Mouse (Mus musculus) heart, adult 18-20 months (tissue): ENCODE data around the gene Rfx1. TPM values are rescaled to one million over a fixed set of nuclear protein-coding genes. Genes with fewer than 3 reads are reported as not detected.

Experiments used
- microRNA-seq, 2 experiments: library from miRNA; unstranded; fragments of <30 nt; microRNA quantifications; one replicate each; pipeline ENCODE4 v1.2.0; 2022
- total RNA-seq, 2 experiments: library from RNA; stranded (reverse); gene quantifications; 2 replicates each; pipeline ENCODE4 v1.2.3; 2021

The Rfx1 gene
- total RNA-seq, 2 experiments from 2014 or later, result 8.3 to 9.1 TPM

Small RNA genes lying within 50 kb of the gene (microRNA-seq; reads per million reads assigned to microRNA genes)
- 0 reads per million in 2 experiments for gene Mir709

Other genes with a start within 250 kb of the Rfx1 start
- gene Adgrl1, start 166.7 kb upstream of the Rfx1 start, total RNA-seq, result 10 to 100 TPM in 1 of 2 experiments, 1 to 10 TPM in 1; 9.9 to 10.9 TPM
- gene Gm10644, start 111.6 kb upstream of the Rfx1 start, total RNA-seq, result 1 to 10 TPM; 1.4 to 1.7 TPM
- gene Asf1b, start 111.3 kb upstream of the Rfx1 start, total RNA-seq, result 1 to 10 TPM; 1.3 to 2.0 TPM
- 100 to 1,000 TPM; 327 to 347 TPM for gene Prkaca, start 93.8 kb upstream of the Rfx1 start, total RNA-seq
- 10 to 100 TPM; 22.0 to 26.7 TPM for gene Samd1, start 69.2 kb upstream of the Rfx1 start, total RNA-seq
- under 1 TPM in 1 of 2 experiments, not detected in 1; 0.20 TPM for gene 1700067K01Rik, start 65.3 kb upstream of the Rfx1 start, total RNA-seq
- gene 2210011C24Rik, start 54.7 kb upstream of the Rfx1 start, total RNA-seq, result 1 to 10 TPM; 2.0 to 3.1 TPM
- under 1 TPM; 0.30 to 0.33 TPM for gene Palm3, start 45.4 kb upstream of the Rfx1 start, total RNA-seq
- gene Il27ra, start 24.2 kb upstream of the Rfx1 start, total RNA-seq, result 1 to 10 TPM; 3.1 to 5.4 TPM
- gene Rln3, start 21.8 kb upstream of the Rfx1 start, total RNA-seq, result not detected
- 1 to 10 TPM; 4.2 to 5.0 TPM for gene Gm10643, start 1.7 kb upstream of the Rfx1 start, total RNA-seq
- 1 to 10 TPM; 7.2 to 7.3 TPM for gene Dcaf15, start 37.9 kb downstream of the Rfx1 start, total RNA-seq
- under 1 TPM in 1 of 2 experiments, not detected in 1; 0.10 TPM for gene Podnl1, start 59.2 kb downstream of the Rfx1 start, total RNA-seq
- 10 to 100 TPM; 10.9 to 13.0 TPM for gene Cc2d1a, start 81.1 kb downstream of the Rfx1 start, total RNA-seq
- under 1 TPM; 0.35 to 0.59 TPM for gene 4930432K21Rik, start 81.2 kb downstream of the Rfx1 start, total RNA-seq
- 1 to 10 TPM in 1 of 2 experiments, not detected in 1; 1.2 TPM for gene Nanos3, start 118.4 kb downstream of the Rfx1 start, total RNA-seq
- 1 to 10 TPM; 6.4 to 6.6 TPM for gene Zswim4, start 170.2 kb downstream of the Rfx1 start, total RNA-seq
- gene D8Ertd738e, start 182.9 kb downstream of the Rfx1 start, total RNA-seq, result 100 to 1,000 TPM; 213 to 219 TPM
- 10 to 100 TPM; 12.0 to 15.1 TPM for gene Mri1, start 190.5 kb downstream of the Rfx1 start, total RNA-seq
- 10 to 100 TPM in 1 of 2 experiments, 1 to 10 TPM in 1; 8.8 to 11.0 TPM for gene Ccdc130, start 203.5 kb downstream of the Rfx1 start, total RNA-seq